Mouse (Mus musculus): ENCODE measurements around the gene Naxe. TPM values are rescaled to one million over a fixed set of nuclear protein-coding genes. Genes with fewer than 3 reads are reported as not detected.
A peak's percentile ranks its signal among the peaks of the same experiment; 100 is the strongest.

The Naxe gene
- 10 to 100 TPM; 36.5 to 39.7 TPM for total RNA-seq (2021)
- long read RNA-seq, experiment 1, transcript Naxe-201 (6 exons, 908 nt), result major isoform, 62 of 66 reads
- long read RNA-seq, experiment 1, partial matches to known transcripts, result 1 of 66 reads
- long read RNA-seq, experiment 1, other reads (novel, unspliced or antisense), result 3 of 66 reads
- long read RNA-seq, experiment 2, transcript Naxe-201 (6 exons, 908 nt), result major isoform, 42 of 50 reads
- long read RNA-seq, experiment 2, partial matches to known transcripts, result 3 of 50 reads
- long read RNA-seq, experiment 2, other reads (novel, unspliced or antisense), result 5 of 50 reads

GRCm38 (mm10) chr3:88057902-88058696 is at the start of gene Naxe:
Naxe (minus strand) TSS chr3:88058495.
- DNase-seq, result peak; percentile 82

- DNase-seq, result no peak
These were observed 47.8 kb upstream of the Naxe start for GRCm38 (mm10) chr3:88106126-88106525.

- DNase-seq, result no peak
These were observed 44.3 kb upstream of the Naxe start for GRCm38 (mm10) chr3:88102611-88103010.

DNA sequence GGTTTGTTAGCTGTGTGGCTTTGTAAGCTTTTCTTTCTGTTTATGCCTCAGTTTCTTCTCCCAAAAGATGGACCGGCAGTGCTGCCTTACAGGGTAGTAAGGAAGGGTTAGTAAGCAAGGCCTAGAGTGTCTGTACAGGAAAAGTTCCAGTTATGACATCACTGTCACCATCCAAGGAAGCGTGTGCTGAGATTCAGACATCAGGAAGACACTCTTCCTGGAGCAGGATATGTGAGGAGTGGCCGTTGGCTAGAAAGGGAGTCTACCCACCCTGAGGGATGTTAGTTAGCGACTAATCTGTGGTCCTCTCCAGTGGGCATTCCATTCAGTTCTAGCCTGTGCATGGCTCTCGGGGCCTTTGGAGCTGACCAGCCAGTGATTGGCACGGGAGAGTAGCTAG is 43.9 kb upstream of the Naxe start:
- DNase-seq, result no peak

DNA sequence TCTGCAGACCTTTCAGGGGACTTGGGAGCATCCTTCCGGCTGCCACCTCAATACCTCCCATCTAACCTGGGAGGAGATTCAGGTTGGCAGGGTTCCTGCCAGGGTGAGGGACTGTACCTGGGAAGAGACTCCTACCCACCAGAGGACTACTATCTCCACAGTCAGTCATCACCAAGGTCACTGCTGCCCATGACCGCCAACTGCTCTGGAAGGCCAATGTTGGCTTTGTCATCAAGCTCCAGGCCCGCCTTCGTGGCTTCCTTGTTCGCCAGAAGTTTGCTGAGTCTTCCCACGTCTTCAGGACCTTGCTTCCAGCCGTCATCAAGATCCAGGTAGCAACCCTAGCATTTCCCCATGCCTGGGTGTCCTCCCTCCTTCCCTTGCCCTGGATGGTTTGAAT is 43.4 kb upstream of the Naxe start:
- DNase-seq, result no peak

- DNase-seq, result no peak
These were observed 42.0 kb upstream of the Naxe start for GRCm38 (mm10) chr3:88100251-88100650.

GRCm38 (mm10) chr3:88097666-88098065 is 39.4 kb upstream of the Naxe start:
- no peak for DNase-seq

DNA sequence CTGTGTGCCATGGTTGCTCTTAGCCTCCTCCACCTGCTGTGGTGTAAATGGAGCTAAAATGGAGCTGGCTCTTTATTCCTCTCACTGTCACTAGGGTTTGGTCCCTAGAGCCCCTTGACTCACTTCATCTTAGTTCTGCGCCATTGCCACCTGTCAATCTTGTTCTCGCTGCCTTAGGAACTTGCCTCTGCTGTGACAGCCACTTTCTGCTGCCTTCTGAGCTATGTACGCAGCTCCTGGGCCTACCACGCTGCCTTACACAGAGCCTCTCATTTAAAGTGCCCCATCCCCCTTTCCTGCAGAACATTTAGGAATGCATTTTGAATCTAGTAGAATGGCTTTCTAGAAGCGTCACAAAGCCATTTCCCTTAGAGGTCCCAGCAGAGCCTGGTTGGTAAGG is 35.8 kb upstream of the Naxe start:
- no peak for DNase-seq

- DNase-seq, result no peak
These were observed 32.3 kb upstream of the Naxe start for GRCm38 (mm10) chr3:88090616-88091015.

DNA sequence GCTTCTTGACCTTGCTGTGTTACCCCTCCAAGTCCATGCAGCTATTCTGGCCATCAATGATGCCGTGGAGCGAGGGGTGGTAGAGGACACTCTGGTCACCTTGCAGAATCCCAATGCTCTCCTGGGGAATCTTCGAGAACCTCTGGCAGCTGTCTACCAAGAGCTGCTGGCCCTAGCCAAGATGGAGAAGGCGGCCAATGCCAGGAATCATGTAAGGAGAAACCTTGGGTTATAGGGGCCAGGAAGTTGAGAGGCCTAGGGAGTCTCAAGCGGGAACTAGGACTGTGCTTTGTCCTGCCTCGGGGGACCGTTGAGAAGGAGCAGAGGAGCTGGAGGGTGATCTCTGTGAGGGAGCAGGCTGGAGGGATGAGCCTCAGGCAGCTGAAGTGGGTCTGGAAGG is 31.8 kb upstream of the Naxe start:
- no peak for DNase-seq

- DNase-seq, result no peak
These were observed 29.4 kb upstream of the Naxe start for GRCm38 (mm10) chr3:88087688-88088087.

- no peak for DNase-seq
These were observed 27.2 kb upstream of the Naxe start for GRCm38 (mm10) chr3:88085459-88085858.

DNA sequence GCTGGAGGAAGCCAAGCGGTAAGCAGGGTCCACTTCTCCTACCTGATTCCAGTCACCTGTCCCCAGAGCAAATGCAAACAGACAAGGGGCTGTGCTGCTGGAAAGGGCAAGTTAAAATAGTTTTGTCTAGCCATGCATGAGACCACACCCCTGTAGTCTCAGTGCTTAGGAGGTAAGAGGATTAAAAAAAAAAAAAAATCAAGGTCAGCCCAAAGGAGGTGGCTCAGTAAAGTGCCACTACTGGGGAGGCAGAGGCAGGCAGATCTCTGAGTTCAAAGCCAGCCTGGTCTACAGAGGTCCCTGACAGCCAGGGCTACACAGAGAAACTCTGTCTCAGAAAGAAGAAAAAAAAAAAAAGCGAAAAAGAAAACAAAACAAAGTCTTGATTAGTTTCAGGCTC is 25.7 kb upstream of the Naxe start:
- DNase-seq, result no peak

DNA sequence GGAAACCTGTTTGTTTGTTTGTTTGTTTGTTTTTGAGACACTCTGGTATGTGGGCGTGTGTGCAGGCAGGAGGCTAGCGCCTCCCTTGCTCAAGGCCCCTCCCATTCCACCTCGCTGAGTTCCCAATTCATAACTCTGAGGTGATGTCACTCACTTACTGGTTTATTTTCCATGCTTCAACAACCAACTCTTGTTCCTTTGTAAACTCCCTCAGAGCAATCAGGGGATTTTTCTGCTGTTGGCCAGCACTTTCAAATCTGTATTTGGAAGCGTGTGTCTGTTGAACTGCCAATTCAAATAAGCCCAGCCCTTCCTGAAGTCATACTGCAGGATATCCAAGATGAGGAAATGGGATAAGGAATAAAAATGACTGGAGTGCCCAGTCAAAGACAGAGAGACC is 24.4 kb upstream of the Naxe start:
- no peak for DNase-seq

DNA sequence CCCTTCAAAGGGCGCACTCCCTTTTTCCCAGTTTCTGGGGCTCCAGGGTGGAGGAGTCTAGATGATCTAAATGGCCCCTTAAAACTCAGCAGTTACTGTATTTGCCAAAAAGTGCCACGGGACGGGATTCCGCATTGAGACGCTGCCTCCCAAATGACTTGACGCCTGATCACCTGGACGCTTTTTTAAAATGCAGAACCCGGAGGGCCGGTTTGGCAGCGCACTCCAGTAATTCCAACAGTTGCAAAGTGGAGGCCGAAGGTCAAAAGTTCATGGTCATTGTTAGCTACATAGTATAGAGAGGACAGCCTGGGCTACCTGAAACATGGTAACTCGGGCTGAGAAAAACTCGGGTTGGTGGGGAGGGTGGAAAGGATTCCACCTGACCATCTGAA is 23.9 kb upstream of the Naxe start:
- no peak for DNase-seq

DNA sequence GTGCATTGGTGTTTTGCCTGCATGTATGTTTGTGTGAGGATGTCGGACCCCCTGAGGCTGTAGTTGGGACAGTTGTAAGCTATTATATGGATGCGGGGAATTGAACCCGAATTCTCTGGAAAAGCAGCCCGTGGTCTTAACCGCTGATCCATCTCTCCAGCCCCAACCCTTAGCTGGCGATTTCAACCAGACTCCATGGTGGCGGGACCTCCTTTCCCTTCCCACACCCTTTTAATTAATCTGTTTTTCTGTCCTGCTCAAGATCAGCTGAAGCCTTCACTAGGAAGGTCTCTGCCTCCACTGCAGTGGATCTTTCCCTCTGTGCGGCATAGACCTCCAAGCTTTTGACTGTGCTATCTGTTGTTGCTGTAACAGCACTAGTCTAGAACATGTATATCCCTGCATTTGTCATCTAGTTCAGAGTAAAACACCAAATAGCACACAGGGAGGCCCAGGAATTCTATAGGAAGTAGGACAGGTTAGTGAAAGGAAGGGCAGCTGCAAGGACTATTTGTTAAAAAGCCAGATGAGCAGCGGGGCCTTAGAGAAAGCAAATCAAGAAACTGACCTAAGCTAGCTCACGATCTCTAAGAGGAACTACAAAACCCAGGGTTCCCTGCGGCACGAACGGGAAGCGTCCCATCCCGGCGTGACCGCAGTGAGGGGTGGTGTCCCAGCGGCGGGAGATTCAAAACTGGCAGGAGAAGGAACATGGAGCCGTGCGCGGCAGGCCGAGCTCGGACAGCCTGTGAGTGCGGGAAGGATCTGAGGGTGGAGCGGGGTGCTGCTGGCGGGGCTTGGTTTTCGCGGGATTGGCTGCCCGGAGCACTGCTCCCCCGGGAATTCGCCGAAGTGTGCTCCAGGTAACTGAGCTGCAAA is 23.3 kb upstream of the Naxe start, which contains the start of gene Iqgap3:
TSS of gene Iqgap3 (plus strand) at position 627 of the 879 bp plus-strand sequence.
- peak; percentile 85 for DNase-seq

GRCm38 (mm10) chr3:88078204-88078603 is 19.9 kb upstream of the Naxe start, which contains the start of gene Ttc24:
Ttc24 (minus strand) TSS chr3:88078304.
- DNase-seq, result no peak

- no peak for DNase-seq
These were observed 19.1 kb upstream of the Naxe start for GRCm38 (mm10) chr3:88077441-88077840.

DNA sequence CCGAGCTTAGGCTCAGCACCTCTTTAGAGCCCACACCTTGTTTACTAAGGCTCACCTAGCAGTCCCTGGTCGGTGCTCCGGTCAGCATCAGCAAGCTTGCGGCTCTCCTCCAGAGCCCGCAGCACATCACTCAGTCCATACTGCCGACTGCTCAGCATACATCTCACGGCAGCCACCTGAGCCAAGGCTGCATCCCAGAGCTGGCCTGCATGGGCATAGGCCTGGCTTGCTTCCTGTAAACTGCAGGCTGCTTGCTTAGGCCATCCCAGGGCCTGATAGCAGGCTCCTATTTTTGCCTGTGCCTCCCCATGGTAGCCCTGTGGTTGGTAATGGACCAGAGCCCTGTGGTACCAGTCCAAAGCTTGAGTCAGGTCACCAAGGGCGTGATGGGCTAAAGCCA is 16.5 kb upstream of the Naxe start:
- DNase-seq, result no peak

- no peak for DNase-seq
These were observed 16.1 kb upstream of the Naxe start for GRCm38 (mm10) chr3:88074351-88074750.

- DNase-seq, result no peak
These were observed 15.3 kb upstream of the Naxe start for GRCm38 (mm10) chr3:88073631-88074030.

- peak; percentile 69 for DNase-seq
These were observed 13.5 kb upstream of the Naxe start for GRCm38 (mm10) chr3:88071783-88072182.

- no peak for DNase-seq
These were observed 10.1 kb upstream of the Naxe start for GRCm38 (mm10) chr3:88068386-88068785.

Data from gastrocnemius, postnatal 25 days (tissue).